Mouse (Mus musculus): ENCODE measurements around the gene Mak. TPM values are rescaled to one million over a fixed set of nuclear protein-coding genes. Genes with fewer than 3 reads are reported as not detected.

The Mak gene
- polyA plus RNA-seq (2016; fragmentation: Nextera tagmentation; extraction: Ambion mirVana): 0.46 and 0.72 TPM in 2 replicates

DNA sequence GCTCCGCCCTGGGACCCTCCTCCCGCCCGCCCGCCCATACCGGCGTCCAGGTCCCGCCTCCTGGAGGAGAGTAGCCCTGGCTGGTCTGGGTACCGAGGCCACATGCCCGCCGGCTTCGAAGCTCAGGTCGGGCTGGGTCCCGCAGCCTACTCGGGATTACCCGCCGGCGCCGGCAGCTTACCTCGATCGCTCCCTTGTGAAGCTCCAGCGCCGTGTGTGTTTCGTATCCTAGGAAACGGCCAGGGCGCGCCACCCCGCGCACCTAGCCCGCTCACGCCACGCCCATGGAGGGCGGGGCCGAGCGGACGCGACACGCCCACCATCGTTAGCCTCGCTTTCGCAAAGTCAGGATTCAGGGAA, at the start of gene Mak:
TSS of gene Mak (minus strand) at position 286 of the 360 bp plus-strand sequence.
- peaks cover 62% of the 10 kb centered on the region for H3K27me3 ChIP-seq
- H3K36me3 ChIP-seq: no peaks in the 10 kb centered on the region
- peak; percentile 90 for ATAC-seq (ENCODE audit: low FRiP score, low read depth)
- H3K4me1 ChIP-seq: peaks cover 15% of the 10 kb centered on the region
- WGBS: 1% methylated on average over 31 of the region's 40 CpGs
- no peaks in the 10 kb centered on the region for H3K9me3 ChIP-seq
- no peak within 1 kb of the TSS for H3K27ac ChIP-seq (replicated peaks)
- H3K9ac ChIP-seq (replicated peaks): peak within 1 kb of the TSS; percentile 31; the same call in 1 of the 2 replicates
- peak within 1 kb of the TSS; percentile 44 for H3K4me3 ChIP-seq
- H3K4me2 ChIP-seq (replicated peaks): peak within 1 kb of the TSS; percentile 73

DNA sequence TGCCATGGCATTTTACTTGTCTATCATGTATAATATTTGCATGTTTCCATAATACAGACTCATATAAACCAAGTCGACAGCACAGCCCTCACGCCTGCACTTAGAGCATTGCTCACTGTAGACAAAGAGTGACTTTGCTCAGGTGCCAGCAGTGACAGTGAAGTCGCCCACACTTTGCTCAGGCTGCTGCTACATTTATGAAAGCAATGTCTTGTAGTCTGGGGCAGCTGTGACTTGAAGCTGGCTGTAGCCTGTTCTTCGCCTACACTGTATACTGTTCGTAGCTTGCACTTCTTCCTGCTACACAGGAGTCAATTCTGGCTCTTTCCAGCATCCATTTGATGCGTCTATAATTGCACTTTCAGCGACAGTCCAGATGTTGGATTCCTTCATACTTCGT, 49.6 kb upstream of the Mak start:
- no peak overlapping the region for H3K9ac ChIP-seq (replicated peaks)
- ATAC-seq (ENCODE audit: low FRiP score, low read depth): no peak
- H3K27me3 ChIP-seq: no peaks in the 10 kb centered on the region
- no peak overlapping the region for H3K4me2 ChIP-seq (replicated peaks)
- no peak overlapping the region for H3K4me3 ChIP-seq
- H3K4me1 ChIP-seq: no peaks in the 10 kb centered on the region
- H3K9me3 ChIP-seq: no peaks in the 10 kb centered on the region
- H3K36me3 ChIP-seq: no peaks in the 10 kb centered on the region
- no peak overlapping the region for H3K27ac ChIP-seq (replicated peaks)
- 92% methylated on average over 8 of the region's 8 CpGs for WGBS

DNA sequence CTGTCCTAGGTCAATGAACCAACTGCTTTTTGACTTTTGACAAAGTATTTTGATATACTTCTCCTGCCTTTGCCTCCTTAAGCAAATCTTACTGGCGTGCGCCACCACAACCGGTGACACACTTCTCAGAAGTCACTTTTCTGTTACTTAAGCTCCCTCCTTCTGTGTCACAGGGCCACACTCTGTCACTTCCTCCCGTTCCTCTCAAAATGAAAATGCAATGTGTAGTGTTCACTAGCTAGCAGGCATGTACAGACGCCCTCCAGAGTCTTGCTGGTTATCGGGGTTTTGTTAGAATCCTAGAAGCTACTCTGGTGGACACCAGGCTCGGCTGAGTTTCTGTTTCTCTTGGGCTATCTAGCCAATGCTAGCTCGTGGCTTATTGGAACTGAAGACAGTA, 48.8 kb upstream of the Mak start:
- Histone ChIP-seq H3K4me2 (replicated peaks) (no peak overlapping the region), H3K27ac (replicated peaks) (no peak overlapping the region), H3K27me3 (no peaks in the 10 kb centered on the region), H3K36me3 (no peaks in the 10 kb centered on the region), H3K9me3 (no peaks in the 10 kb centered on the region), H3K4me1 (no peaks in the 10 kb centered on the region), H3K4me3 (no peak overlapping the region), H3K9ac (replicated peaks) (no peak overlapping the region)
- 83% methylated on average over 8 of the region's 8 CpGs for WGBS
- ATAC-seq (ENCODE audit: low FRiP score, low read depth): no peak

DNA sequence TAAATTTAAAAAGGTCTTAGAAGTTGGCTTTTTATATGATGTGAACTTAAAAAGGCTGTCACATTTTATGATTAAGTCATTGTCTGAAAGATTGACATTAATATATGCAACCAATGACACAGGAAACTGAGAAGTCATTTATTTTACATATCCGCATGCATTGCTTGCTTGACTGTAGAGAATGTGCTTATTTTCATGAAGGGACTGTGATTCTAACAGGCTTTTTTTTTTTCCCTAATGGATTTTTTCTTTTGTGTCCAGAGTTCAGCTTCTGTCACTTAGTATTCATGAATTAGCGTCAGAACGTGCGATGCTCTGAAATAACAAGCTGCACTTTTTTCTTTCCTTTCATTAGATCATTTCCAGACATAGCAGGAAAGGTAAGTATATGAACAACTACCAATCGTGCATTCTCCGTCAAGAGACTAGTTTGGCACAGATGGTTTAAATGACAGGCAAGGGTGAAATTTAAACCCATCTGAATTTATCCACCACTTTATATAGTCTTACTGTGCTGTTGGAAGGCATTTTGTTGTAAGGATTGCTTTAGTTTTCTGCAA, 44.2 kb upstream of the Mak start:
- no peak overlapping the region for H3K27ac ChIP-seq (replicated peaks)
- no peaks in the 10 kb centered on the region for H3K36me3 ChIP-seq
- H3K4me3 ChIP-seq: no peak overlapping the region
- H3K9ac ChIP-seq (replicated peaks): no peak overlapping the region
- H3K4me2 ChIP-seq (replicated peaks): no peak overlapping the region
- H3K4me1 ChIP-seq: no peaks in the 10 kb centered on the region
- WGBS: 78% methylated on average over 6 of the region's 6 CpGs
- no peak for ATAC-seq (ENCODE audit: low FRiP score, low read depth)
- H3K27me3 ChIP-seq: no peaks in the 10 kb centered on the region
- H3K9me3 ChIP-seq: no peaks in the 10 kb centered on the region

DNA sequence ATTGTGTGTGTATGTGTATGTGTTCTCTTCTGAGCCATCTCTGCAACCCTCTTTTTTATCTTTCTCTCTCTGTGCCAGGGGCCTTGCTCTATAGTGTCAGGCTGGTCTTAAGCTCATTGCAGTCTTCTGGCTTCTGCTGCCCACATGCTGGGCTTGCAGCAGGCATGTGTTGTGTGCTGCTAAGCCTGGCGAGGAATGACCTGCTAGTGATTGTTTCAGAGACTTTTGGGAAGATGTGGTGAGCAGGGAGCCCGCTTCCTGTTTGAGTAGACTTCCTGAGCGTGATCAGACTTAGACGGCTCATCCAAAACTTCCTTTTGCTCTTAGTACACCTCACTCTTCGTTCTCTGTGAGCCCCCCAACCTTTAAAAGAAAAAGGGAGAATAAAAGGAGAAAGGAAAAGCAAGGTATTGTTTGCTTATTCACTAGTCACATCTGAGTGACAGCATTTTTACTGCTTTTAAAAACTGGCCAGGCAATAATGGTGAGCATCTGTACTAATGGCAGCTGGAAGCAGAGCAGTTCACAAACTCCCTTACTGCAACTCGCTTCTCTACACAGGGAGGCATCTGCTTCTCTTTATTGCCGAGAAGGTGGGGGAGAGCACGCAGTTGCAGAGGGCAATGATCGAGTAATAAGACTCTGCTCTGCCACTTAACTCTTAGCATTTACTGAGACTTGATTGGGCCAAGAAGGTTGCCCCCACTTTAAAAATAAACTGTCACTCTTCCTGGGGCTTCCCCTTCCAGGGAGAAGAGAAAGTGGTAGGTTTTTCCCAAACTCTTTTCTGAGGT, 39.8 kb upstream of the Mak start:
- peaks cover 3% of the 10 kb centered on the region; the same call in 1 of the 2 replicates for H3K27me3 ChIP-seq
- no peak for ATAC-seq (ENCODE audit: low FRiP score, low read depth)
- H3K4me3 ChIP-seq: no peak overlapping the region
- no peak overlapping the region for H3K9ac ChIP-seq (replicated peaks)
- H3K36me3 ChIP-seq: no peaks in the 10 kb centered on the region
- no peak overlapping the region for H3K4me2 ChIP-seq (replicated peaks)
- no peak overlapping the region for H3K27ac ChIP-seq (replicated peaks)
- no peaks in the 10 kb centered on the region for H3K9me3 ChIP-seq
- H3K4me1 ChIP-seq: no peaks in the 10 kb centered on the region
- WGBS: 47% methylated on average over 9 of the region's 9 CpGs

GRCm38 (mm10) chr13:41113940-41114339, 34.4 kb upstream of the Mak start, which contains the start of gene Sycp2l:
Gene Sycp2l (plus strand): TSS chr13:41114307.
- Histone ChIP-seq H3K4me1 (no peaks in the 10 kb centered on the region), H3K27me3 (peaks cover 22% of the 10 kb centered on the region), H3K9ac (replicated peaks) (no peak within 1 kb of the TSS), H3K36me3 (no peaks in the 10 kb centered on the region), H3K27ac (replicated peaks) (no peak within 1 kb of the TSS), H3K4me2 (replicated peaks) (peak within 1 kb of the TSS; percentile 32), H3K4me3 (no peak within 1 kb of the TSS), H3K9me3 (no peaks in the 10 kb centered on the region)
- 26% methylated on average over 14 of the region's 14 CpGs for WGBS
- no peak for ATAC-seq (ENCODE audit: low FRiP score, low read depth)

- no peak for ATAC-seq (ENCODE audit: low FRiP score, low read depth)
- Histone ChIP-seq H3K4me2 (replicated peaks) (no peak within 1 kb of the TSS), H3K9me3 (no peaks in the 10 kb centered on the region), H3K4me1 (no peaks in the 10 kb centered on the region), H3K27ac (replicated peaks) (no peak within 1 kb of the TSS), H3K9ac (replicated peaks) (no peak within 1 kb of the TSS), H3K4me3 (no peak within 1 kb of the TSS), H3K27me3 (peaks cover 22% of the 10 kb centered on the region), H3K36me3 (no peaks in the 10 kb centered on the region)
- WGBS: 88% methylated on average over 2 of the region's 3 CpGs
Observed at GRCm38 (mm10) chr13:41110935-41111334, 31.4 kb upstream of the Mak start, which contains the start of gene Gcm2. Gene Gcm2 (minus strand): TSS chr13:41111035.

DNA sequence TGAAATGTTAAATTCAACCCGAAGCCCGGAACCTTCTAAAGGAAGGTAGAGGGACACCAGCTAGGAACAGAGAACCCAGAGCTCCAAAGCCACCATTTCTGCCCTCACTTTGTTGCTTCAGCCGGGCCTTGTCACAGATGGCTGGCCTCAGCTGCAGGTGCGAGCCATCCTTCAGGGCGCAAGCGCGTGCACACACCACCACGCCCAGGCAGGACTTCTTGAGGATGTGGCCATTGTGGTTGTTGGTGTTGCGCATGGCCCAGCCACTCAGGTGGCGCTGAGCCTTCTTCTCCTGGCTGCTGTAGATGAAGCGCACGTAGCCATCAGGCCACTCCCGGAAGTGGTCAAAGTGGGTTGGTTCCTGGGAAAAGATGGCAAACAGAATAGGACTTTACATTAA, 26.0 kb upstream of the Mak start:
- no peaks in the 10 kb centered on the region for H3K36me3 ChIP-seq
- no peak overlapping the region for H3K4me2 ChIP-seq (replicated peaks)
- WGBS: 93% methylated on average over 13 of the region's 13 CpGs
- no peaks in the 10 kb centered on the region for H3K9me3 ChIP-seq
- H3K27ac ChIP-seq (replicated peaks): no peak overlapping the region
- H3K27me3 ChIP-seq: peaks cover 11% of the 10 kb centered on the region
- no peak overlapping the region for H3K4me3 ChIP-seq
- H3K9ac ChIP-seq (replicated peaks): no peak overlapping the region
- H3K4me1 ChIP-seq: no peaks in the 10 kb centered on the region
- no peak for ATAC-seq (ENCODE audit: low FRiP score, low read depth)

- no peaks in the 10 kb centered on the region for H3K4me1 ChIP-seq
- H3K4me2 ChIP-seq (replicated peaks): no peak overlapping the region
- H3K9me3 ChIP-seq: no peaks in the 10 kb centered on the region
- WGBS: 65% methylated on average over 12 of the region's 12 CpGs
- H3K27me3 ChIP-seq: no peaks in the 10 kb centered on the region
- no peak for ATAC-seq (ENCODE audit: low FRiP score, low read depth)
- H3K27ac ChIP-seq (replicated peaks): no peak overlapping the region
- H3K9ac ChIP-seq (replicated peaks): no peak overlapping the region
- H3K36me3 ChIP-seq: no peaks in the 10 kb centered on the region
- no peak overlapping the region for H3K4me3 ChIP-seq
Observed at GRCm38 (mm10) chr13:41103841-41104525, 24.5 kb upstream of the Mak start.

DNA sequence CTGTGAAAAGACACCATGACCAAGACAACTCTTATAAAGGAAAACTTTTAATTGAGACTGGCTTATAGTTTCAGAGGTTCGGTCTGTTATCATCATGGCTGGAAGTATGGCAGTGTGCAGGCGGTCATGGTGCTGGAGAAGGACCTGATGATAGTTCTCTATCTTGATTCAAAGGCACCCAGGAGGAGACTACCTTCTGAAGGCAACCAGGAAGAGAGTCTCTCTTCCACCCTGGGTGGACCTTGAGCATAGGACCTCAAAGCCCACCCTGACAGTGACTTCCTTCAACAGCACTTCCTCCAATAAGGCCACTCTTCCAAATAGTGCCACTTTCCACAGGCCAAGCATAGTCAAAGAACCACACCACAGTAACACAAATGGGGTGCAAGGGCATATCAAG, 20.5 kb upstream of the Mak start:
- Histone ChIP-seq H3K4me3 (no peak overlapping the region), H3K36me3 (no peaks in the 10 kb centered on the region), H3K27ac (replicated peaks) (no peak overlapping the region), H3K9me3 (no peaks in the 10 kb centered on the region), H3K27me3 (no peaks in the 10 kb centered on the region), H3K4me2 (replicated peaks) (no peak overlapping the region), H3K9ac (replicated peaks) (no peak overlapping the region), H3K4me1 (no peaks in the 10 kb centered on the region)
- WGBS: 90% methylated on average over 2 of the region's 2 CpGs
- no peak for ATAC-seq (ENCODE audit: low FRiP score, low read depth)

- no peak for ATAC-seq (ENCODE audit: low FRiP score, low read depth)
- no peak overlapping the region for H3K9ac ChIP-seq (replicated peaks)
- no peak overlapping the region for H3K4me2 ChIP-seq (replicated peaks)
- no peaks in the 10 kb centered on the region for H3K36me3 ChIP-seq
- H3K27ac ChIP-seq (replicated peaks): no peak overlapping the region
- H3K4me3 ChIP-seq: no peak overlapping the region
- no peaks in the 10 kb centered on the region for H3K27me3 ChIP-seq
- WGBS: 89% methylated on average over 15 of the region's 15 CpGs
- no peaks in the 10 kb centered on the region for H3K9me3 ChIP-seq
- no peaks in the 10 kb centered on the region for H3K4me1 ChIP-seq
Observed at GRCm38 (mm10) chr13:41098325-41098724, 18.8 kb upstream of the Mak start.

GRCm38 (mm10) chr13:41097324-41098058, 18.0 kb upstream of the Mak start:
- no peak overlapping the region for H3K4me3 ChIP-seq
- no peak overlapping the region for H3K27ac ChIP-seq (replicated peaks)
- H3K4me2 ChIP-seq (replicated peaks): no peak overlapping the region
- H3K9ac ChIP-seq (replicated peaks): no peak overlapping the region
- H3K4me1 ChIP-seq: no peaks in the 10 kb centered on the region
- H3K36me3 ChIP-seq: no peaks in the 10 kb centered on the region
- no peaks in the 10 kb centered on the region for H3K9me3 ChIP-seq
- H3K27me3 ChIP-seq: no peaks in the 10 kb centered on the region
- no peak for ATAC-seq (ENCODE audit: low FRiP score, low read depth)
- WGBS: 86% methylated on average over 16 of the region's 16 CpGs
